Mouse (Mus musculus): ENCODE data around the gene Sit1.

- TF ChIP-seq CTCF (conservative IDR thresholded peaks at IDR 0.05; ENCODE audit: low read length): no peak
- no peak for TF ChIP-seq POU5F1 (IDR thresholded peaks at IDR 0.05; ENCODE audit: borderline replicate concordance, low read length)
- TF ChIP-seq NANOG (IDR thresholded peaks at IDR 0.05; ENCODE audit: borderline replicate concordance, low read length): no peak
Observed at GRCm38 (mm10) chr4:43478534-43478858, 5.0 kb downstream of the Sit1 start.
